Mouse (Mus musculus) liver, embryonic 14.5 days (tissue): ENCODE measurements around the gene Rabggta.

Source experiments
- CTCF ChIP-seq: IDR thresholded peaks from 2 replicates; pipeline ENCODE4 v1.5.1; 2016; ENCODE audit warnings: antibody characterized with exemption, low read depth, control low read depth
- EP300 ChIP-seq: IDR thresholded peaks from 2 replicates; pipeline ENCODE4 v1.6.1; 2016; ENCODE audit warnings: antibody characterized with exemption, low read depth

DNA sequence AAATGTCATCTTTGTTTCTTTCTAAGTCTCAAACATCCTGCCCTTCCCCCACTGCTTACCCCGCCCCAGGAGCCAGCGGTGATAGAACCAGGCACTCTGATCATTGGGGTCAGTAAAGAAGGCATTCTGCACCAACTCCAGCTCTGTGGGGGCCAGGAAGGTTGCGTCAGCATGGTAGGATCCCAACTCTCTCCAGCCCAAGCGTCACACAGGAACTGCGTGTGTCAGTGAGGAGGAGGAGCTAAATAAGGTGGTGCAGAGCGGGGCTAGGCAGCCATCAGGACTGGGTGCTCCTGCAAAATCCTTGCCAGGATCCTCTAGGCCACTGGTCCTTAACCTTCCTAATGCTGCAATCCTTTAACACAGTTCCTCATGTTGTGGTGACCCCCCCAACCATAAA, 2.3 kb downstream of the Rabggta start:
- TF ChIP-seq CTCF (no peak), EP300 (no peak)
